Mouse (Mus musculus) thymus, postnatal 36 days (tissue): ENCODE data around the gene Anxa1.
A peak's percentile ranks its signal among the peaks of the same experiment; 100 is the strongest.

Experiments
- DNase-seq, 2 experiments: peaks; one replicate each; pipeline ENCODE4 v3.0.0; 2022; ENCODE audit warnings: mixed read lengths in 2 of 2

Gene Anxa1

GRCm38 (mm10) chr19:20390455-20390994, at the start of gene Anxa1:
Gene Anxa1 (minus strand): TSS chr19:20390944.
- no peak for DNase-seq

- DNase-seq, result peak in 1 of 2 experiments; percentile 2
Measured at GRCm38 (mm10) chr19:20437043-20437442, 46.3 kb upstream of the Anxa1 start.

- peak; percentile 13 to 21 for DNase-seq
Measured at GRCm38 (mm10) chr19:20434541-20434940, 43.8 kb upstream of the Anxa1 start.

- no peak for DNase-seq
Measured at GRCm38 (mm10) chr19:20433966-20434365, 43.2 kb upstream of the Anxa1 start.

- DNase-seq, result no peak
Measured at GRCm38 (mm10) chr19:20426443-20427161, 35.9 kb upstream of the Anxa1 start.

- DNase-seq, result no peak
Measured at GRCm38 (mm10) chr19:20411276-20411675, 20.5 kb upstream of the Anxa1 start.

GRCm38 (mm10) chr19:20409541-20410528, 19.1 kb upstream of the Anxa1 start:
- no peak for DNase-seq

GRCm38 (mm10) chr19:20406475-20406874, 15.7 kb upstream of the Anxa1 start:
- no peak for DNase-seq

- DNase-seq, result no peak
Measured at GRCm38 (mm10) chr19:20405015-20405414, 14.3 kb upstream of the Anxa1 start.

- no peak for DNase-seq
Measured at GRCm38 (mm10) chr19:20403740-20404139, 13.0 kb upstream of the Anxa1 start.

GRCm38 (mm10) chr19:20403219-20403618, 12.5 kb upstream of the Anxa1 start:
- no peak for DNase-seq

GRCm38 (mm10) chr19:20402516-20403200, 11.9 kb upstream of the Anxa1 start:
- no peak for DNase-seq

- DNase-seq, result no peak
Measured at GRCm38 (mm10) chr19:20401961-20402360, 11.2 kb upstream of the Anxa1 start.

GRCm38 (mm10) chr19:20399187-20399586, 8.4 kb upstream of the Anxa1 start:
- DNase-seq, result no peak

- no peak for DNase-seq
Measured at GRCm38 (mm10) chr19:20397092-20397491, 6.3 kb upstream of the Anxa1 start.

GRCm38 (mm10) chr19:20393556-20394274, 3.0 kb upstream of the Anxa1 start:
- no peak for DNase-seq

GRCm38 (mm10) chr19:20389723-20390122, 1.0 kb downstream of the Anxa1 start:
- DNase-seq, result no peak

GRCm38 (mm10) chr19:20389245-20389644, 1.5 kb downstream of the Anxa1 start:
- no peak for DNase-seq

GRCm38 (mm10) chr19:20388276-20388675, 2.5 kb downstream of the Anxa1 start:
- no peak for DNase-seq

- no peak for DNase-seq
Measured at GRCm38 (mm10) chr19:20386296-20386695, 4.4 kb downstream of the Anxa1 start.

- no peak for DNase-seq
Measured at GRCm38 (mm10) chr19:20385645-20386044, 5.1 kb downstream of the Anxa1 start.

- no peak for DNase-seq
Measured at GRCm38 (mm10) chr19:20381207-20381752, 9.5 kb downstream of the Anxa1 start.
